Mouse (Mus musculus) kidney, embryonic 14.5 days (tissue): Measurements from ENCODE around the gene Gm867. TPM values are rescaled to one million over a fixed set of nuclear protein-coding genes. Genes with fewer than 3 reads are reported as not detected.
A peak's percentile ranks its signal among the peaks of the same experiment; 100 is the strongest.

Experiments
- ATAC-seq: fragments of 200-750 bp; cut with Nextera tagmentation; 2 replicates; pipeline ENCODE4 v1.8.0; 2017; ENCODE audit warnings: moderate number of reproducible peaks, mild to moderate bottlenecking, moderate TSS enrichment, moderate library complexity; ENCODE audit not compliant: low FRiP score, low TSS enrichment
- H3K27ac ChIP-seq: fragments of 300-500 bp; sonication (generic); 2 replicates; pipeline ENCODE4 v1.5.1; 2014; ENCODE audit warnings: low read depth, mild to moderate bottlenecking, low read length, moderate library complexity, mixed read lengths
- H3K27me3 ChIP-seq: fragments of 300-500 bp; sonication (generic); 2 replicates; pipeline ENCODE4 v1.6.1; 2014; ENCODE audit warnings: mild to moderate bottlenecking, low read length; ENCODE audit not compliant: control insufficient read depth, insufficient read depth
- H3K36me3 ChIP-seq: fragments of 300-500 bp; sonication (generic); 2 replicates; pipeline ENCODE4 v1.6.1; 2014; ENCODE audit warnings: low read length, mixed read lengths; ENCODE audit not compliant: control insufficient read depth, insufficient read depth
- H3K4me1 ChIP-seq: fragments of 300-500 bp; sonication (generic); 2 replicates; pipeline ENCODE4 v1.6.1; 2014; ENCODE audit warnings: low read length, mixed read lengths; ENCODE audit not compliant: control insufficient read depth, insufficient read depth
- H3K4me2 ChIP-seq: fragments of 300-500 bp; sonication (generic); replicated peaks from 2 replicates; pipeline ENCODE4 v1.6.1; 2014; ENCODE audit warnings: low read depth, mild to moderate bottlenecking, low read length
- H3K4me3 ChIP-seq: fragments of 300-500 bp; sonication (generic); 2 replicates; pipeline ENCODE4 v1.5.1; 2014; ENCODE audit warnings: mild to moderate bottlenecking, low read length
- H3K9ac ChIP-seq: fragments of 300-500 bp; sonication (generic); 2 replicates; pipeline ENCODE4 v1.6.1; 2014; ENCODE audit warnings: low read depth, mild to moderate bottlenecking, low read length, moderate library complexity
- H3K9me3 ChIP-seq: fragments of 300-500 bp; sonication (generic); 2 replicates; pipeline ENCODE4 v1.6.1; 2016; ENCODE audit warnings: low read length; ENCODE audit not compliant: control insufficient read depth
- WGBS: fragments of 180-500 bp; shearing (Covaris S2); extraction: QIAGEN DNeasy Blood & Tissue Kit; methylation state at CpG from one replicate; pipeline ENCODE4 v1.1.7; 2014; 5-methylcytosine and 5-hydroxymethylcytosine counted together
- polyA plus RNA-seq: library from polyadenylated mRNA; unstranded; fragments of >200 nt; fragmentation: Nextera tagmentation; extraction: Ambion mirVana; gene quantifications from 2 replicates; pipeline ENCODE4 v1.2.1, GENCODE M21; 2014

The Gm867 gene
- polyA plus RNA-seq = 0.35 TPM in 1 of 2 replicates, not detected in the other

DNA sequence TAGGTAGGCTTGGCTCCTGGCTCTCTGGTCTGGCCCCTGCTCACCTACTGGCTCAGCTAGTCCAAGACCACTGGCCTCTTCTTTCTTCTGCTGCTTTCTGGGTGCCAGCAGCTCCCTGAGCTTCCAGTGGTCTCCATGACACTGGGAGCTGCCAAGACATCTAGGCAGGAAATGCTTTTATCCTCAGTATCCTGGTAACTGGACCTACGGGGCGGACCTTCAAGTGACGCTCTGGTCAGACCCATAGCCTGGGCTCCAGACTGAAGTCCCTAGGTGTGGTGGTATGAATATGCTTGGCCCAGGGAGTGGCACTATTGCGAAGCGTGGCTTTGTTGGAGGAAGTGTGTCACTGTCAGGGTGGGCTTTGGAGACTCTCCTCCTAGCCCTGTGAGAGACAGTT, at the start of gene Gm867:
Gene Gm867 (minus strand): TSS at position 153 of the 400 bp plus-strand sequence.
- H3K4me1 ChIP-seq = peaks cover 11% of the 10 kb centered on the region; the same call in 1 of the 2 replicates
- H3K27ac ChIP-seq = no peak within 1 kb of the TSS
- no peak within 1 kb of the TSS for H3K4me2 ChIP-seq
- WGBS = 80% methylated on average over 5 of the region's 5 CpGs
- no peak within 1 kb of the TSS for H3K4me3 ChIP-seq
- H3K9me3 ChIP-seq = no peaks in the 10 kb centered on the region
- H3K9ac ChIP-seq = no peak within 1 kb of the TSS
- H3K27me3 ChIP-seq = no peaks in the 10 kb centered on the region
- ATAC-seq = no peak
- H3K36me3 ChIP-seq = no peaks in the 10 kb centered on the region

DNA sequence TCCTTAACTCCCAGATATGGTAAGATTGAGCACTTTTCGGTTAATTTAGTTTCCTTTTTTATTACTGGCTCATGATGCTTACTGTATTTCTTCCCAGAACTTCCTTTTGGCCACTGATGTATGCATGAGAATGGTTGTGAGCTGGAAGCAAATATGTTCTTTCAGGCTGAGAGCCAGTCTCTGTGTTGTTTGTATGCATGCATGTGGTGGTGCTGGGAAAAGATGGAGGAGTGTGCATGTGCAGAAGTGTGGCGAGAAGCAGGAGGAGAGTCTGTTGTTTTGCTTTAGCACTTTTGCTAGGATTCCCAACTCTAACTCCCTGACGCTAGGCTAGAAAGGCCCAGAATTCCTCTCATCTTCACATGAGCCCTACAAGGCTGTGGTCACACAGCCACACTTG, 39.0 kb upstream of the Gm867 start:
- Histone ChIP-seq H3K36me3 (no peaks in the 10 kb centered on the region), H3K4me3 (no peak overlapping the region), H3K9me3 (no peaks in the 10 kb centered on the region), H3K4me1 (no peaks in the 10 kb centered on the region), H3K27ac (no peak overlapping the region), H3K4me2 (no peak overlapping the region), H3K27me3 (no peaks in the 10 kb centered on the region), H3K9ac (no peak overlapping the region)
- ATAC-seq = no peak
- WGBS = 80% methylated on average over 3 of the region's 3 CpGs

DNA sequence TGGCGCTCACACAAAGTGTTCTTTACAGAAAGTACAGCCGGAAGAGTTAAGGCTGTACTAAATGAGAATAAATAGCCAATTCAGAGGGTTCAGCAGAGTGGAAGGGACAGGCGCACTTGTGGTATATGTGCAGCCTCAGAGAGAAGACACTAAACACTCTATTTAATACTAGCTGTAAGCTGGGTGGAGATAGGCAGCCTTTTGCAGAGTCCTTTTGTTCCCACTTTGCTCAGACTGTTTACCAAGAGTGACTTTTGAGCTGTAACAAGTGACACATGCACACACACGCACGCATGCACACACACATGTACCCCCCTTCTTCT, 38.3 kb upstream of the Gm867 start:
- Histone ChIP-seq H3K27me3 (no peaks in the 10 kb centered on the region), H3K9me3 (no peaks in the 10 kb centered on the region), H3K4me2 (no peak overlapping the region), H3K4me3 (no peak overlapping the region), H3K27ac (no peak overlapping the region), H3K36me3 (no peaks in the 10 kb centered on the region), H3K4me1 (no peaks in the 10 kb centered on the region), H3K9ac (no peak overlapping the region)
- ATAC-seq = no peak
- WGBS = 91% methylated on average over 5 of the region's 5 CpGs

DNA sequence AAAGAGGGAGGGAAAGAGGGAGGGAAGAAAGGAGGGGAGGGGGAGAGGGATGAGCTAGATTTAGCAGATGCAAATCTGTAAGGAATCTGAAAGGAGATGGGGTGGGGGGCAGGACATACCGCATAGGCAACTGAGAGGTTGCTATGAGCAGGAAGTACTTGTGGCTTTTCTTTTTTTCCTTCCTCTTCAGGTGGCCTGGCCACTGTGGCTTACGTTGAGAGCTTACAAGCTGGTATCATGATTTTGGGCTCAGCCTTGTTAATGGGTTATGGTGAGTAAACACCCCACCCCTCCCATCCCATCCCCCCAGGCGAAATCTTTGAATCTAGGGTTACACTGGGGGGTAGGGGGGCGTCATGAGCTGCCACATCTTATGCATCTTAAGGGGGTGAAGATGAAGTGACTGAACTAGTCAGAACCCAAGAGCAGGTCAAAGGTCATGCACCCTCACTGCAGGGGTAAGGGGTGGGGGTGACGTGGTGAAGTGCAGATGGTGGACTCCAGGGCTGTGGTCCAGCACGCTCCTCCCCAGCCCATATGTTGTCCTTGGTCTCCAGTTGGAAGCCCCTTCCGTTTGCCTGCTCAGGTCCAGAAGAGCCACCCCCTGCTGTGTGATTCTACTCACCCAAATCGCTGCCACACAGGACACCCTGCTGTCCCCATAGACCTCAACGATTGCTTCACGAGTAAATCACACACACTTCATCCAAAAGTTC, 37.8 kb upstream of the Gm867 start:
- WGBS = 57% methylated on average over 10 of the region's 10 CpGs

DNA sequence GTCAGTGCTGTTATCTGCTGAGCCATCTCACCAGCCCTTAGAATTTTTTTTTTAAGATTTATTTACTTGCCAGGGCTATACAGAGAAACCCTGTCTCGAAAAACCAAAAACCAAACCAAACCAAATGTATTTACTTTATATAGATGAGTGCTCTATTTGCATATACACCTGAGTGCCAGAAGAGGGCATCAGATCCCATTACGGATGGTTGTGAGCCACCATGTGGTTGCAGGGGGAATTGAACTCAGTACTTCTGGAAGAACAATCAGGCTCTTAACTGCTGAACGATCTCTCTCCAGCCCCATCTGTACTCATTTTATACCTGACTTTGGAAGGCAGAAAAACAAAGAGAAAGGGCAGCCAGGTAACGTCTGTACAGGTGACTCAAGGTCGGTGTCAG, 34.7 kb upstream of the Gm867 start:
- Histone ChIP-seq H3K4me3 (no peak overlapping the region), H3K4me2 (no peak overlapping the region), H3K9ac (no peak overlapping the region), H3K27me3 (no peaks in the 10 kb centered on the region), H3K36me3 (no peaks in the 10 kb centered on the region), H3K27ac (no peak overlapping the region), H3K4me1 (no peaks in the 10 kb centered on the region), H3K9me3 (no peaks in the 10 kb centered on the region)
- 75% methylated on average over 5 of the region's 5 CpGs for WGBS
- no peak for ATAC-seq

More for the DNA sequence above, 37.8 kb upstream of the Gm867 start:
- ATAC-seq = no peak
- Histone ChIP-seq H3K27me3 (no peaks in the 10 kb centered on the region), H3K4me2 (no peak overlapping the region), H3K9ac (no peak overlapping the region), H3K36me3 (no peaks in the 10 kb centered on the region), H3K4me3 (no peak overlapping the region), H3K9me3 (no peaks in the 10 kb centered on the region), H3K4me1 (no peaks in the 10 kb centered on the region), H3K27ac (no peak overlapping the region)

DNA sequence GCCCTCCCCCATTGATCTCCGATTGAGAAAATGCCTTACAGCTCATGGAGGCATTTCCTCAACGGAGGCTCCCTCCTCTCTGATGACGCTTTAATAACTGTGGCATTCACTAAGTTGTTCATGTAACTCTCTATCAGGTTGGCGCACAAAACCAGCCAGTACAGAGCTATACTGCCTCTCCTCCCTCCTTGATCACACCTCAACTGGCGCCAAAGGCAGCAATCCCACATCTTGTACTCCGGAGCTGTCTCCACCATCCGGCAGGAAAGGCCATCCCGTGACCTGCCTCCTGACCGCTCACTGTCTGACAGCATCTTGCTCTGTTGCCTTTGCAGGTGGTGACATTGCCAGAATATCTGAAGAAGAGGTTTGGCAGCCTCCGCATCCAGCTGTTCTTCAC, 33.4 kb upstream of the Gm867 start:
- no peaks in the 10 kb centered on the region for H3K27me3 ChIP-seq
- no peaks in the 10 kb centered on the region for H3K4me1 ChIP-seq
- H3K9ac ChIP-seq = no peak overlapping the region
- 92% methylated on average over 10 of the region's 10 CpGs for WGBS
- H3K36me3 ChIP-seq = no peaks in the 10 kb centered on the region
- no peak overlapping the region for H3K4me2 ChIP-seq
- H3K4me3 ChIP-seq = no peak overlapping the region
- no peak overlapping the region for H3K27ac ChIP-seq
- H3K9me3 ChIP-seq = no peaks in the 10 kb centered on the region
- ATAC-seq = no peak

DNA sequence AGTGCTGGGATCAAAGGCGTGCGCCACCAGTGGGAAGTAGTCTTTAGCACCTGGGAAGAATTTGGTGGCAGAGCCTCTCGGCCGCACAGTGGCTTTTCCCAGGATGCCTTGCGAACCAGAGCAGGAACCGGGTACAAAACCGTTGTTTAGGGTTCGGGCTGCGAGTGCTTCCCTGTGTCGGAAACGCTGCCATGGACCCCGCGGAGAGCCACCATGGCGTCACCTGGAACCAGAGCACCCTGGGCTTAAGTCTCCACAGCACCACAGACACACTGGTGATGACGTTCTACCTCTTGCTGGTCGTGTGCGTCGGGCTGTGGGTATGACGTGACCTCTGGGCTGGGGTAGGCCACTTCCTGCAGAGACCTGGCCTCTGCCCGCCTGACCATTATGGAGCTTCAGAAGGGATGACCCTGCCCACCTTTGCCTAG, 13.9 kb upstream of the Gm867 start, which contains the start of gene Gm5134:
Gene Gm5134 (plus strand): TSS at position 134 of the 431 bp plus-strand sequence.
- no peak for ATAC-seq

DNA sequence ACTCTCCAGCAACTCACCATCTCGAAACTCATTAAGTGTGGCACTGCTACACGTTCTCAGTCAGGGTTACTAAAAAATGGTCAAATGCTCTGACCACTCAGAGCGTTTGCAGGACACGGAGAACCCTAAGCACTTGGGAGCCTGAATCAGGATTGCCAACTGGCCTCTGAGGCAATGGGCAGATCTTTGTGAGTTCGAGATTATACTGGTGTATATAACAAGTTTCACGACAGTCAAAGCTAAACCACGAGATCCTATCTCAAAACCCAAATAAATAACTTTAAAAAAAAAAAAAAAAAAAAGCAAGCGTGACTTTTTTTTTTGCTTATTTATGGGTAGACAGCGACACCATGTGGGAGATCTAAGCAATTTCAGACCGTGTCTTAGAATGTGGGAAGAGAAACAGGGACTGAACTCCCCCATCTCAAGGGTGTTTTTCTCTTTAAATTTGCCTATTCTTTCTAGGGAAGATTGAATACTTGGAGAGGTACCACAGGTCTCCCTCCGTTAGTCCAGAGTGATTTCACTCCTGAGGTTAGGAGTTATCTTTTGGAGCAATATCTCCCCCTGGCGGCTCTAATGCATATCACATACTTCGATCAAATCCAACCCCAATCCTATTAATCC, 11.1 kb upstream of the Gm867 start:
- H3K4me3 ChIP-seq = peak overlapping the region; percentile 50
- WGBS = 4% methylated on average over 13 of the region's 13 CpGs
- peak; percentile 23; the same call in 1 of the 2 replicates for ATAC-seq

More for the DNA sequence above, 13.9 kb upstream of the Gm867 start, which contains the start of gene Gm5134:
- Histone ChIP-seq H3K9me3 (no peaks in the 10 kb centered on the region), H3K27ac (no peak within 1 kb of the TSS), H3K4me2 (peak within 1 kb of the TSS; percentile 28), H3K4me3 (peak within 1 kb of the TSS; percentile 13; the same call in 1 of the 2 replicates), H3K9ac (no peak within 1 kb of the TSS), H3K36me3 (no peaks in the 10 kb centered on the region), H3K27me3 (peaks cover 3% of the 10 kb centered on the region; the same call in 1 of the 2 replicates), H3K4me1 (peaks cover 17% of the 10 kb centered on the region)
- 28% methylated on average over 20 of the region's 20 CpGs for WGBS

DNA sequence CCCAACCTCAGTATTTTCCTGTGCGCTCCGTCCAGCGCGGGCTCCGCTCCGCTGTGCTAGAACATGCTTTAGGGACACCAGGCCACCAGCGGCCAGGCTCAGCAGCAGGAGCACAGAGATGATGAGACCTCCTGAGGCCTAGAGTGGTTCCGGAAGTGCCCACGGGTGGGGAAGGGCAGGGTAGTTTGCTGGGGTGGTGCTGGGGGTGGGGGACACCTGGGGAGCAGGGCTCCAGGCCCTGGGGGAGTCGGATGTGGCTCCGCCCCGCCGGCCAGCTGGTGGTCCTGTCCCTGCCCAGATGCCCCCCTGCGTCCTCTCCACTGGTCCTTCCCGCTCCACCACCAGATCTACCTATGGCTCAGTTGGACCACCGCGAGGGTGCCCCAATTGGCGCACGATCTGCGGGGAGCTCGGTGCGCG, 10.3 kb upstream of the Gm867 start:
- H3K4me2 ChIP-seq = peak overlapping the region; percentile 97
- peaks cover 3% of the 10 kb centered on the region; the same call in 1 of the 2 replicates for H3K27me3 ChIP-seq
- 2% methylated on average over 19 of the region's 23 CpGs for WGBS
- no peak overlapping the region for H3K27ac ChIP-seq
- H3K9ac ChIP-seq = peak overlapping the region; percentile 58
- H3K4me1 ChIP-seq = peaks cover 17% of the 10 kb centered on the region
- H3K4me3 ChIP-seq = peak overlapping the region; percentile 50
- no peaks in the 10 kb centered on the region for H3K9me3 ChIP-seq
- no peaks in the 10 kb centered on the region for H3K36me3 ChIP-seq
- ATAC-seq = peak; percentile 69

More for the DNA sequence above, 11.1 kb upstream of the Gm867 start:
- H3K9me3 ChIP-seq = no peaks in the 10 kb centered on the region
- H3K4me2 ChIP-seq = peak overlapping the region; percentile 97
- no peak overlapping the region for H3K27ac ChIP-seq
- H3K9ac ChIP-seq = peak overlapping the region; percentile 58; the same call in 1 of the 2 replicates
- H3K27me3 ChIP-seq = peaks cover 3% of the 10 kb centered on the region; the same call in 1 of the 2 replicates
- H3K36me3 ChIP-seq = no peaks in the 10 kb centered on the region
- H3K4me1 ChIP-seq = peaks cover 17% of the 10 kb centered on the region
